Mouse (Mus musculus) testis, adult 2 months (tissue): ENCODE data around the gene Fgf22. TPM values are rescaled to one million over a fixed set of nuclear protein-coding genes. Genes with fewer than 3 reads are reported as not detected.

ENCODE experiments used
- H3K27ac ChIP-seq: fragments of 200-500 bp; 2 replicates; pipeline ENCODE4 v1.5.1; 2012; ENCODE audit warnings: low read depth, low read length; ENCODE audit not compliant: control insufficient read depth, insufficient read depth
- H3K27me3 ChIP-seq: fragments of 200-500 bp; 2 replicates; pipeline ENCODE4 v1.6.1; 2012; ENCODE audit warnings: mild to moderate bottlenecking, low read length, moderate library complexity; ENCODE audit not compliant: control insufficient read depth, insufficient read depth
- H3K36me3 ChIP-seq: fragments of 200-500 bp; 2 replicates; pipeline ENCODE4 v1.6.1; 2012; ENCODE audit warnings: mild to moderate bottlenecking, low read length; ENCODE audit not compliant: control insufficient read depth, insufficient read depth
- H3K4me1 ChIP-seq: fragments of 200-500 bp; 2 replicates; pipeline ENCODE4 v1.6.1; 2012; ENCODE audit warnings: low read length; ENCODE audit not compliant: control insufficient read depth, insufficient read depth
- H3K4me3 ChIP-seq: fragments of 200-500 bp; 2 replicates; pipeline ENCODE4 v1.5.1; 2012; ENCODE audit warnings: low read depth, mild to moderate bottlenecking, low read length, moderate library complexity, mixed read lengths; ENCODE audit not compliant: control insufficient read depth
- CTCF ChIP-seq: fragments of 200-500 bp; IDR thresholded peaks from 2 replicates; pipeline ENCODE4 v1.5.1; 2012; ENCODE audit warnings: low read depth, mild to moderate bottlenecking, inconsistent platforms, low read length, moderate library complexity; ENCODE audit not compliant: control insufficient read depth, insufficient read depth, insufficient replicate concordance
- POLR2A ChIP-seq: fragments of 200-500 bp; IDR thresholded peaks from 2 replicates; pipeline ENCODE4 v1.6.1; 2012; ENCODE audit warnings: low read depth, mild to moderate bottlenecking, inconsistent platforms, low read length, moderate library complexity; ENCODE audit not compliant: control insufficient read depth
- polyA plus RNA-seq: library from polyadenylated mRNA; depleted of rRNA; stranded (reverse); fragments of >200 nt; gene quantifications from 2 replicates; pipeline ENCODE4 v1.2.3, GENCODE M21; 2012

The Fgf22 gene
- polyA plus RNA-seq, 1 experiment: 0.28 TPM

GRCm38 (mm10) chr10:79793738-79794490 lies 39.0 kb downstream of the Fgf22 start:
- H3K36me3 ChIP-seq: no peaks in the 10 kb centered on the region
- peak overlapping the region; percentile 83 for H3K4me3 ChIP-seq
- H3K4me1 ChIP-seq: peaks cover 19% of the 10 kb centered on the region
- no peaks in the 10 kb centered on the region for H3K27me3 ChIP-seq
- no peak for TF ChIP-seq POLR2A
- TF ChIP-seq CTCF: no peak
- H3K27ac ChIP-seq: peak overlapping the region; percentile 56

GRCm38 (mm10) chr10:79794491-79794931 lies 39.6 kb downstream of the Fgf22 start:
- Histone ChIP-seq H3K36me3 (no peaks in the 10 kb centered on the region), H3K27ac (peak overlapping the region; percentile 56), H3K4me3 (peak overlapping the region; percentile 83), H3K27me3 (no peaks in the 10 kb centered on the region), H3K4me1 (peaks cover 19% of the 10 kb centered on the region)
- TF ChIP-seq CTCF: no peak
- TF ChIP-seq POLR2A: peak; percentile 51; the same call in 1 of the 2 replicates

GRCm38 (mm10) chr10:79795905-79796304 lies 41.0 kb downstream of the Fgf22 start:
- Histone ChIP-seq H3K4me1 (peaks cover 19% of the 10 kb centered on the region), H3K27me3 (no peaks in the 10 kb centered on the region), H3K36me3 (no peaks in the 10 kb centered on the region), H3K4me3 (no peak overlapping the region), H3K27ac (no peak overlapping the region)
- no peak for TF ChIP-seq CTCF
- TF ChIP-seq POLR2A: no peak

- Histone ChIP-seq H3K4me1 (peaks cover 26% of the 10 kb centered on the region), H3K4me3 (no peak overlapping the region), H3K27ac (no peak overlapping the region), H3K27me3 (no peaks in the 10 kb centered on the region), H3K36me3 (no peaks in the 10 kb centered on the region)
- no peak for TF ChIP-seq POLR2A
- no peak for TF ChIP-seq CTCF
Measured at GRCm38 (mm10) chr10:79797326-79797725, 42.5 kb downstream of the Fgf22 start.

- Histone ChIP-seq H3K4me3 (no peak overlapping the region), H3K27ac (no peak overlapping the region), H3K4me1 (peaks cover 31% of the 10 kb centered on the region), H3K36me3 (no peaks in the 10 kb centered on the region), H3K27me3 (no peaks in the 10 kb centered on the region)
- TF ChIP-seq CTCF: no peak
- no peak for TF ChIP-seq POLR2A
Measured at GRCm38 (mm10) chr10:79798289-79798928, 43.5 kb downstream of the Fgf22 start.

- H3K4me3 ChIP-seq: no peak overlapping the region
- no peaks in the 10 kb centered on the region for H3K27me3 ChIP-seq
- TF ChIP-seq POLR2A (no peak), CTCF (no peak)
- H3K27ac ChIP-seq: no peak overlapping the region
- peaks cover 36% of the 10 kb centered on the region for H3K4me1 ChIP-seq
- H3K36me3 ChIP-seq: no peaks in the 10 kb centered on the region
Measured at GRCm38 (mm10) chr10:79800508-79800907, 45.6 kb downstream of the Fgf22 start.

GRCm38 (mm10) chr10:79801837-79802236 lies 47.0 kb downstream of the Fgf22 start:
- H3K4me1 ChIP-seq: peaks cover 46% of the 10 kb centered on the region
- no peak overlapping the region for H3K4me3 ChIP-seq
- H3K27ac ChIP-seq: peak overlapping the region; percentile 0; the same call in 1 of the 2 replicates
- no peaks in the 10 kb centered on the region for H3K36me3 ChIP-seq
- H3K27me3 ChIP-seq: no peaks in the 10 kb centered on the region
- TF ChIP-seq POLR2A: no peak
- no peak for TF ChIP-seq CTCF
